Mouse (Mus musculus) CD4-positive, CD25-positive, alpha-beta regulatory T cell, adult 2 months (primary cell): ENCODE results near the gene Pttg1ip.

Source experiments
- DNase-seq: peaks from one replicate; pipeline ENCODE4 v3.0.0-alpha.2; 2012; ENCODE audit warnings: low read depth, low spot score

Gene Pttg1ip

GRCm38 (mm10) chr10:77636234-77636922 lies 54.9 kb downstream of the Pttg1ip start:
- no peak for DNase-seq

DNA sequence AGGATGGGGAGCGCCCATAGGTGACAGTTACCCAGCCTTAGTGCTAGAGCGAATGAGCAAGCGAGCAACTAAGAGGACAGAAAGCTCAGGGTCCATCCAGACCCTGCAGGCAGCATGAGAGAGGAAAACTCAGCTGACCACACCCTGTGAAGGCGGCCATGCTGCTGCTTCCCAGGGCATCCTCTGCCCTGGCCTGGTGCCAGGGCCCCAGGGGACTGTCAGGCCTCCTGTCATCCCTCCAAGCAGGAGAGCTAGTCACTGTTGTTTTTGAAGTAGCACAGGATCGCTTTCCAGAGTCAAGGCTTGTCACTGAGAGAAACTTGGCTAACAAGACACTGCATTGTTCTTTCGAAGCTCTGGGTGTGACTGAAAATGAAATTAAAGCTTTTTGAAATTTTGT lies 57.4 kb downstream of the Pttg1ip start:
- DNase-seq = no peak

GRCm38 (mm10) chr10:77643160-77643559 lies 61.6 kb downstream of the Pttg1ip start:
- no peak for DNase-seq

DNA sequence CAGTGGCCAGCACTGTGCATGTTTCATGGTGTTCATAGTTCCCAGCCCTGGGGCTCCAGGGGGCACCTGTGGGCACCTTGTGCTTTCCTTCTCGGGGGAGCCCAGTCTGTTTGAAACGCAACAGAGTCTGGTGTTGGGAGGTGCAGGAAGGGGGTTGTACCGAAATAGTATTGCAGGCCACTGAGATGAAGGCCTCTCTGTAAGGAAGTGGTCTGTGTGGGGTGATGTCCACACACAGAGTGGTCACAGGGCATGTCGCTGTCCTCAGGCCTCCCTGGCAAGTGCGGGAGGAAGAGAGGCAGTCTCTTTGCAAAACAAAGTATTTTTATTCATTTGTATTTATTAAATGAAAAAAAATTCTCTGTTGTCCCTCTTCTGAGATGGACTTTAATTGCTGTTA lies 64.1 kb downstream of the Pttg1ip start:
- no peak for DNase-seq

GRCm38 (mm10) chr10:77647461-77647860 lies 65.9 kb downstream of the Pttg1ip start:
- no peak for DNase-seq

GRCm38 (mm10) chr10:77647901-77648300 lies 66.4 kb downstream of the Pttg1ip start:
- no peak for DNase-seq
